Mouse (Mus musculus): ENCODE data around the gene Slc12a1. TPM values are rescaled to one million over a fixed set of nuclear protein-coding genes. Genes with fewer than 3 reads are reported as not detected.

Slc12a1 gene
- polyA plus RNA-seq, 1 experiment: 0.01 TPM

GRCm38 (mm10) chr2:125276692-125277091 lies 124.4 kb downstream of the Slc12a1 start:
- DNase-seq: no peak
- 0 out of 2 replicates have a peak, but pooled peaks cover 3% of the 10 kb centered on the region for H3K4me1 ChIP-seq (replicated peaks; ENCODE audit: control insufficient read depth, insufficient read depth, low read length)
- no peak overlapping the region for H3K27ac ChIP-seq (ENCODE audit: control insufficient read depth, insufficient read depth, low read length)
- H3K36me3 ChIP-seq (ENCODE audit: control insufficient read depth, insufficient read depth, low read length): no peaks in the 10 kb centered on the region
- WGBS: 92% methylated on average over 5 of the region's 5 CpGs
- TF ChIP-seq CTCF (IDR thresholded peaks at IDR 0.05; ENCODE audit: borderline replicate concordance, control insufficient read depth, extremely low read depth, insufficient read depth, low read length, poor library complexity): no peak
- no peak for TF ChIP-seq POLR2A (IDR thresholded peaks at IDR 0.05; ENCODE audit: control insufficient read depth, extremely low read depth, insufficient read depth, low read length, poor library complexity)
- H3K4me3 ChIP-seq (ENCODE audit: control insufficient read depth, insufficient read depth, low read length): no peak overlapping the region
- H3K27me3 ChIP-seq (ENCODE audit: control insufficient read depth, insufficient read depth, low read length): no peaks in the 10 kb centered on the region

- Histone ChIP-seq H3K4me3 (ENCODE audit: control insufficient read depth, insufficient read depth, low read length) (no peak overlapping the region), H3K4me1 (replicated peaks; ENCODE audit: control insufficient read depth, insufficient read depth, low read length) (0 out of 2 replicates have a peak, but pooled peaks cover 3% of the 10 kb centered on the region), H3K27me3 (ENCODE audit: control insufficient read depth, insufficient read depth, low read length) (no peaks in the 10 kb centered on the region), H3K36me3 (ENCODE audit: control insufficient read depth, insufficient read depth, low read length) (no peaks in the 10 kb centered on the region), H3K27ac (ENCODE audit: control insufficient read depth, insufficient read depth, low read length) (no peak overlapping the region)
- DNase-seq: no peak
- TF ChIP-seq POLR2A (IDR thresholded peaks at IDR 0.05; ENCODE audit: control insufficient read depth, extremely low read depth, insufficient read depth, low read length, poor library complexity): no peak
- TF ChIP-seq CTCF (IDR thresholded peaks at IDR 0.05; ENCODE audit: borderline replicate concordance, control insufficient read depth, extremely low read depth, insufficient read depth, low read length, poor library complexity): no peak
- WGBS: 83% methylated on average over 7 of the region's 7 CpGs
Observed at GRCm38 (mm10) chr2:125278474-125278873, 126.2 kb downstream of the Slc12a1 start.

Other genes with a start within 250 kb of the Slc12a1 start
- 0.10 TPM in 1 of 2 replicates, not detected in the other for gene Slc24a5, start 84.4 kb upstream of the Slc12a1 start, polyA plus RNA-seq (2012; rRNA removed)
- 12.9 and 16.3 TPM in 2 replicates for gene Myef2, start 28.8 kb upstream of the Slc12a1 start, polyA plus RNA-seq (2012; rRNA removed)
- not detected in 2 replicates for gene Ctxn2, start 15.8 kb upstream of the Slc12a1 start, polyA plus RNA-seq (2012; rRNA removed)
- 78.6 and 107 TPM in 2 replicates for gene Dut, start 94.7 kb downstream of the Slc12a1 start, polyA plus RNA-seq (2012; rRNA removed)

Measured in thymus, adult 2 months (tissue).